Mouse (Mus musculus) inflammation-experienced regulatory T-cells (primary cell): ENCODE data around the gene Ccnt2. TPM values are rescaled to one million over a fixed set of nuclear protein-coding genes. Genes with fewer than 3 reads are reported as not detected.

Experiments used
- polyA plus RNA-seq, 2 experiments: library from polyadenylated mRNA; unstranded; fragments of 100-300 nt; shearing (Covaris generic); gene quantifications; one replicate each; pipeline ENCODE4 v1.2.1; 2017

Gene Ccnt2
- polyA plus RNA-seq, result 100 to 1,000 TPM in 1 of 2 experiments, 10 to 100 TPM in 1; 90.3 to 112 TPM

GRCm38 (mm10) chr1:127773803-127774500 lies at the start of gene Ccnt2:
TSS of gene Ccnt2 (plus strand) at chr1:127774164.

GRCm38 (mm10) chr1:127729096-127729495 lies 44.9 kb upstream of the Ccnt2 start, which contains the start of gene Acmsd:
TSS of gene Acmsd (plus strand) at chr1:127729413.

GRCm38 (mm10) chr1:127854486-127855222 lies 80.7 kb downstream of the Ccnt2 start, which contains the start of gene Map3k19:
TSS of gene Map3k19 (minus strand) at chr1:127855031.

Other genes with a start within 250 kb of the Ccnt2 start
- 1 to 10 TPM in 1 of 2 experiments, under 1 TPM in 1; 0.17 to 2.1 TPM for gene Tmem163, start 94.6 kb upstream of the Ccnt2 start, polyA plus RNA-seq
- not detected for gene Acmsd, start 44.8 kb upstream of the Ccnt2 start, polyA plus RNA-seq
- under 1 TPM; 0.29 to 0.78 TPM for gene Map3k19, start 80.9 kb downstream of the Ccnt2 start, polyA plus RNA-seq
- 10 to 100 TPM; 55.7 to 61.7 TPM for gene Rab3gap1, start 94.6 kb downstream of the Ccnt2 start, polyA plus RNA-seq